Mouse (Mus musculus) CH12.LX (cell line): Measurements from ENCODE around the gene Ube2o. TPM values are rescaled to one million over a fixed set of nuclear protein-coding genes. Genes with fewer than 3 reads are reported as not detected.
A peak's percentile ranks its signal among the peaks of the same experiment; 100 is the strongest.

ENCODE experiments used
- DNase-seq: peaks from one replicate; pipeline ENCODE4 v3.0.0-alpha.2; 2013; ENCODE audit errors: extremely low read depth
- H3K27ac ChIP-seq: 2 replicates; pipeline ENCODE4 v1.5.1; 2012; ENCODE audit warnings: low read depth, mild to moderate bottlenecking, control low read depth, moderate library complexity; ENCODE audit not compliant: insufficient read depth
- H3K27me3 ChIP-seq: replicated peaks from 2 replicates; pipeline ENCODE3; 2012; ENCODE audit warnings: inconsistent platforms
- H3K36me3 ChIP-seq, 2 experiments: replicated peaks in 1 of 2; 2 replicates each; pipeline versions ENCODE3 to v1.6.1; 2012; ENCODE audit warnings: inconsistent platforms in 1 of 2, low read length in 1 of 2, mild to moderate bottlenecking in 1 of 2, mixed read lengths in 1 of 2, moderate library complexity in 1 of 2; ENCODE audit not compliant: control insufficient read depth in 1 of 2, insufficient read depth in 1 of 2
- H3K4me1 ChIP-seq, 2 experiments: 2 replicates each; pipeline ENCODE4 v1.6.1; 2012; ENCODE audit warnings: inconsistent platforms in 1 of 2, moderate library complexity in 1 of 2; ENCODE audit not compliant: insufficient read depth in 2 of 2, control insufficient read depth in 1 of 2
- H3K4me2 ChIP-seq: 2 replicates; pipeline ENCODE4 v1.6.1; 2012; ENCODE audit warnings: low read depth, mild to moderate bottlenecking, control low read depth; ENCODE audit not compliant: poor library complexity, insufficient read depth, severe bottlenecking
- H3K4me3 ChIP-seq, 3 experiments: fragments of 150-350 bp in 1 of 3; sonication (generic) in 1 of 3; replicated peaks in 1 of 3; 2 replicates each; pipeline versions ENCODE3 to v1.5.1; 2011 to 2012; ENCODE audit warnings: low read depth in 2 of 3, low read length in 2 of 3, mild to moderate bottlenecking in 2 of 3, moderate library complexity in 2 of 3, control low read depth in 1 of 3, improper control_type of control experiment in 1 of 3, inconsistent platforms in 1 of 3, mixed read lengths in 1 of 3; ENCODE audit not compliant: poor library complexity in 1 of 3
- H3K79me2 ChIP-seq: replicated peaks from 2 replicates; pipeline ENCODE4 v1.6.1; 2012; ENCODE audit warnings: mild to moderate bottlenecking, moderate library complexity; ENCODE audit not compliant: control insufficient read depth, poor library complexity, insufficient read depth, severe bottlenecking; ENCODE audit errors: extremely low read depth
- H3K9ac ChIP-seq: 2 replicates; pipeline ENCODE4 v1.6.1; 2012; ENCODE audit warnings: low read depth, mild to moderate bottlenecking, control low read depth, moderate library complexity; ENCODE audit not compliant: insufficient read depth
- H3K9me3 ChIP-seq: replicated peaks from 2 replicates; pipeline ENCODE3; 2012; ENCODE audit warnings: low read length, inconsistent platforms, mixed read lengths
- E2F4 ChIP-seq: IDR thresholded peaks from 2 replicates; pipeline ENCODE4 v1.6.1; 2011; ENCODE audit warnings: low read depth, low read length, improper control_type of control experiment; ENCODE audit not compliant: insufficient replicate concordance
- GABPA ChIP-seq: IDR thresholded peaks from 2 replicates; pipeline ENCODE4 v1.6.1; 2012; ENCODE audit warnings: low read depth, low read length, improper control_type of control experiment, inconsistent platforms; ENCODE audit not compliant: insufficient replicate concordance
- JUND ChIP-seq: conservative IDR thresholded peaks from 2 replicates; pipeline ENCODE4 v1.6.1; 2011; ENCODE audit warnings: low read depth, low read length, improper control_type of control experiment
- MAX ChIP-seq: IDR thresholded peaks from 2 replicates; pipeline ENCODE4 v1.6.1; 2011; ENCODE audit warnings: low read length, improper control_type of control experiment
- MEF2A ChIP-seq: IDR thresholded peaks from 2 replicates; pipeline ENCODE4 v1.6.1; 2014; ENCODE audit warnings: low read depth, mild to moderate bottlenecking, inconsistent platforms, low read length, improper control_type of control experiment, borderline replicate concordance
- MXI1 ChIP-seq: IDR thresholded peaks from 2 replicates; pipeline ENCODE4 v1.6.1; 2011; ENCODE audit warnings: mild to moderate bottlenecking, low read depth, low read length, improper control_type of control experiment
- NELFE ChIP-seq: IDR thresholded peaks from 2 replicates; pipeline ENCODE4 v1.6.1; 2011; ENCODE audit warnings: low read depth, low read length, improper control_type of control experiment
- NRF1 ChIP-seq: IDR thresholded peaks from 2 replicates; pipeline ENCODE4 v1.6.1; 2014; ENCODE audit warnings: low read depth, mild to moderate bottlenecking, inconsistent platforms, low read length, improper control_type of control experiment, moderate library complexity
- POLR2AphosphoS2 ChIP-seq: IDR thresholded peaks from 2 replicates; pipeline ENCODE4 v1.6.1; 2011; ENCODE audit warnings: low read depth, low read length, improper control_type of control experiment
- SMC3 ChIP-seq: IDR thresholded peaks from 2 replicates; pipeline ENCODE4 v1.6.1; 2011; ENCODE audit warnings: low read depth, low read length, improper control_type of control experiment
- TCF12 ChIP-seq: IDR thresholded peaks from 2 replicates; pipeline ENCODE4 v1.6.1; 2014; ENCODE audit warnings: low read depth, mild to moderate bottlenecking, inconsistent platforms, low read length, improper control_type of control experiment
- UBTF ChIP-seq: IDR thresholded peaks from 2 replicates; pipeline ENCODE4 v1.6.1; 2012; ENCODE audit warnings: low read depth, mild to moderate bottlenecking, inconsistent platforms, low read length, improper control_type of control experiment, moderate library complexity
- USF2 ChIP-seq: conservative IDR thresholded peaks from 2 replicates; pipeline ENCODE4 v1.6.1; 2011; ENCODE audit warnings: low read depth, low read length, improper control_type of control experiment
- ZC3H11A ChIP-seq: IDR thresholded peaks from 2 replicates; pipeline ENCODE4 v1.6.1; 2012; ENCODE audit warnings: low read depth, mild to moderate bottlenecking, inconsistent platforms, low read length, improper control_type of control experiment
- ZMIZ1 ChIP-seq: IDR thresholded peaks from 2 replicates; pipeline ENCODE4 v1.6.1; 2012; ENCODE audit warnings: low read depth, mild to moderate bottlenecking, inconsistent platforms, low read length, improper control_type of control experiment
- dilution Hi-C: fragments of 300-500 bp; cut with MboI; formaldehyde crosslinking; loops from 2 replicates; pipeline ENCODE4 v1.14.3; 2020; ENCODE audit warnings: low sequenced_read_pairs; ENCODE audit not compliant: extremely low pct_unique_long_range_greater_than_20kb, extremely low pct_ligation_motif_present
- in situ Hi-C: fragments of 300-500 bp; cut with MboI; formaldehyde crosslinking; loops from 3 replicates; pipeline ENCODE4 v1.14.3; 2019; ENCODE audit warnings: low sequenced_read_pairs, low pct_ligation_motif_present, low pct_unique_long_range_greater_than_20kb, mixed read lengths
- polyA plus RNA-seq: library from polyadenylated mRNA; unstranded; fragments of >175 nt; gene quantifications from 2 replicates; pipeline ENCODE4 v1.2.1, GENCODE M21; 2012; ENCODE audit warnings: low read depth; ENCODE audit not compliant: insufficient read length
- total RNA-seq, 2 experiments: library from RNA; depleted of rRNA; stranded (reverse); fragments of 300-350 nt in 1 of 2; fragments of >200 nt in 1 of 2; gene quantifications; 2 replicates each; pipeline ENCODE4 v1.2.3; 2012 to 2014

Gene Ube2o
- total and polyA plus RNA-seq, 3 experiments = 12.7 to 61.7 (median 42.8) TPM

- no peaks in the 10 kb centered on the region for H3K79me2 ChIP-seq
- no peak overlapping the region for H3K4me2 ChIP-seq
- peaks cover 10 to 75% of the 10 kb centered on the region in 2 experiments; a peak in 3 of 4 replicates for H3K4me1 ChIP-seq
- H3K27me3 ChIP-seq = no peaks in the 10 kb centered on the region
- no peak for DNase-seq
- peaks cover 0 to 52% of the 10 kb centered on the region in 2 experiments for H3K36me3 ChIP-seq
- no peak overlapping the region for H3K27ac ChIP-seq
- in situ Hi-C loops (loop anchor here (5.0 kb wide), 1 partner anchor 36 kb away; no protein-coding TSS in a partner anchor), dilution Hi-C loops (no loop called here)
- H3K9me3 ChIP-seq = peaks cover 4% of the 10 kb centered on the region
- TF ChIP-seq MAX (no peak), JUND (no peak), UBTF (no peak), GABPA (no peak), NELFE (no peak), POLR2AphosphoS2 (no peak), ZMIZ1 (no peak), MEF2A (no peak), E2F4 (no peak), ZC3H11A (no peak), MXI1 (no peak), USF2 (no peak), NRF1 (no peak), TCF12 (no peak)
- no peak overlapping the region for H3K4me3 ChIP-seq
- no peak overlapping the region for H3K9ac ChIP-seq
These were observed 24.9 kb downstream of the Ube2o start for GRCm38 (mm10) chr11:116556308-116556707.

GRCm38 (mm10) chr11:116555572-116555971, 25.7 kb downstream of the Ube2o start:
- dilution Hi-C loops (no loop called here), in situ Hi-C loops (loop anchor here (5.0 kb wide), 1 partner anchor 37 kb away; no protein-coding TSS in a partner anchor)
- peaks cover 0 to 51% of the 10 kb centered on the region in 2 experiments for H3K36me3 ChIP-seq
- H3K4me1 ChIP-seq = peaks cover 8 to 73% of the 10 kb centered on the region in 2 experiments; a peak in 3 of 4 replicates
- H3K4me3 ChIP-seq = no peak overlapping the region
- DNase-seq = peak; percentile 31
- H3K9ac ChIP-seq = no peak overlapping the region
- TF ChIP-seq SMC3 (no peak), TCF12 (0 out of 2 replicates have a peak, but pooled peaks have one; percentile 18)
- no peak overlapping the region for H3K27ac ChIP-seq
- H3K4me2 ChIP-seq = no peak overlapping the region
- H3K27me3 ChIP-seq = no peaks in the 10 kb centered on the region
- H3K9me3 ChIP-seq = peaks cover 4% of the 10 kb centered on the region
- H3K79me2 ChIP-seq = no peaks in the 10 kb centered on the region
